Mouse (Mus musculus): Measurements from ENCODE around the gene 6030458C11Rik.

Gene 6030458C11Rik

DNA sequence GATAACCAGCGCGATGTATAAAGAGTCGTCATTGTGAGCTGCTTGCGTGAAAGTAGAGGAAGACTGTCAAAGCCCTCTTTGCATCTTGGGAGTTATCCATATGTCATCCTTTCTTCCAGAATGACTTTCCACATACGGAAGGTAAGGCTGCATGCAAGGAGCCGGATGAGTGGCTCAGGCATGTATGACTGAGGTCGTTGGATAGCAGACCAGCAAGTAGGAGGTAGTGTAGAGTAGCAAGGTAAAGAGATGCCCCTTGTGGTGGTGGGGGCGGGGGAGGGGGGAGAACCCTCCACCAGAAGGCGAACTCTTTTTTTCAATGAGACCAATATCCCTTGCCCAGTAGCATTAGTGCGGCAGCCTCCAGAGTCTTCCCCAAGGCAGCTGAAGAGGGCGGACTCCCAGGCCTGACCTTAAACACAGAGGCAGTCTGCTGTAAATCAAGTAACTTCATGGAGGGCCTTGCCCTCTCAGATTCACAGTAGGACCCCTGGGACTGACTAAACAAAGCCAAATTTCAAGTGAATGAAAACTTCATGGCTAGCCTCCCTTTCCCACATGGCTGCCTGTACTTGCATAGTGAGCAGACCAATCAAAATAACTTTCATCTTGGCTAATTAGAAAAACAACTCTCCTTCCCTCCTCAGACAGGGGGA lies 62.1 kb downstream of the 6030458C11Rik start:
- in situ Hi-C loops (cut with MboI, MseI) = no loop called here

DNA sequence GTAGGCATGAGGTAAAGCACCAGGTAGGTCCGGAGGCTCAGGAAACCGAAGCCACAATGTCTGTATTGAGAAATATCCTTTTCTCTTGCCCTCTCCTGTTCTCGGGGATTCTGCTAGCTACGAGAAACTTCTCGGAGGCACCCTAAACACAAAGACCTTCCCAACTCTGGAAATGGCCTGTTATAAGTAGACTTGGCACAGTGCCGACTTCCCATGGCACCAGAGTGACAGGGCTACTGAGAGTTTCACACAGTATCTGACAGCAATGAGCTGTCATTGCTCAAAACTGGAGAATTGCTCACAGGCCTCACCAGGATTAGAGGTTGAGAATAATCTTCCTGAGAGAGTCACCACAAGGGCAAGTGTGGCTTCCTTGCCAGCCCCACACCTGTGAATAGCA lies 63.7 kb downstream of the 6030458C11Rik start:
- in situ Hi-C loops (cut with MboI, MseI) = no loop called here

DNA sequence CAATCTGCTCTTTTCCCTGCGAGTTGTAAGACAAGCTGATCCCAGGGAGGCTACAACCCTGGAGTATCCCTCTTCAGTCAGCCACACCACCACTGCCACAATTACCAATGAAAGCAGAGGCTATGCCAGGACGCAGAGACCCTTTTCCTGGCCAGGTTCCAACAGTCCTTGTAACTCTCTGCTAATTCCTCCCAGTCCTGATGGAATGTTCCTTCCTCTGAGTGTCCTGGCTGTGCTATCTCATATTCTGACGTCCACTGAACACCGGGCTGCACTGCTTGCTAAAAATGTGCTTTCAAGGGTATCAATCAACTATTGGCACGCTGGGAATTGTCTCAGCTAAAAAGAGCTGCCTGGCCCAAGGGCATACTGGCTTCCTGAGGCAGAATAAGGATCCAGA lies 66.0 kb downstream of the 6030458C11Rik start:
- in situ Hi-C loops (cut with MboI, MseI) = no loop called here

Measured in T-helper 2 cell (primary cell).